Mouse (Mus musculus) liver, postnatal 0 days (tissue): ENCODE results near the gene Trim28. TPM values are rescaled to one million over a fixed set of nuclear protein-coding genes. Genes with fewer than 3 reads are reported as not detected.
A peak's percentile ranks its signal among the peaks of the same experiment; 100 is the strongest.

Experiments used
- ATAC-seq: fragments of 200-750 bp; cut with Nextera tagmentation; 2 replicates; pipeline ENCODE4 v1.8.0; 2017; ENCODE audit warnings: mild to moderate bottlenecking, moderate library complexity
- DNase-seq: peaks from one replicate; pipeline ENCODE4 v3.0.0-alpha.2; 2016
- H3K27ac ChIP-seq: fragments of 300-500 bp; sonication (generic); 2 replicates; pipeline ENCODE4 v1.5.1; 2014; ENCODE audit warnings: antibody characterized with exemption, moderate library complexity, mild to moderate bottlenecking, low read depth
- H3K27me3 ChIP-seq: fragments of 300-500 bp; sonication (generic); 2 replicates; pipeline ENCODE4 v1.6.1; 2014; ENCODE audit warnings: low read length, control low read depth, mixed read lengths; ENCODE audit not compliant: insufficient read depth
- H3K36me3 ChIP-seq: fragments of 300-500 bp; sonication (generic); replicated peaks from 2 replicates; pipeline ENCODE4 v1.6.1; 2014; ENCODE audit warnings: mild to moderate bottlenecking, control low read depth, low read length, moderate library complexity, mixed read lengths; ENCODE audit not compliant: insufficient read depth
- H3K4me1 ChIP-seq: fragments of 300-500 bp; sonication (generic); 2 replicates; pipeline ENCODE4 v1.6.1; 2014; ENCODE audit warnings: antibody characterized with exemption, mild to moderate bottlenecking, control low read depth; ENCODE audit not compliant: insufficient read depth
- H3K4me2 ChIP-seq: fragments of 300-500 bp; sonication (generic); 2 replicates; pipeline ENCODE4 v1.6.1; 2014; ENCODE audit warnings: low read depth, mild to moderate bottlenecking, low read length, moderate library complexity, mixed read lengths
- H3K4me3 ChIP-seq: fragments of 300-500 bp; sonication (generic); 2 replicates; pipeline ENCODE4 v1.5.1; 2014; ENCODE audit warnings: low read depth, low read length
- H3K9ac ChIP-seq: fragments of 300-500 bp; sonication (generic); replicated peaks from 2 replicates; pipeline ENCODE4 v1.6.1; 2014; ENCODE audit warnings: mild to moderate bottlenecking, moderate library complexity
- H3K9me3 ChIP-seq: fragments of 300-500 bp; sonication (generic); 2 replicates; pipeline ENCODE4 v1.6.1; 2016; ENCODE audit warnings: mild to moderate bottlenecking, control low read depth, low read length, mixed read lengths
- CTCF ChIP-seq: sonication (generic); IDR thresholded peaks from 2 replicates; pipeline ENCODE4 v1.5.1; 2016; ENCODE audit warnings: antibody characterized with exemption, low read depth
- EP300 ChIP-seq: IDR thresholded peaks from 2 replicates; pipeline ENCODE4 v1.6.1; 2016; ENCODE audit warnings: antibody characterized with exemption, low read depth, mild to moderate bottlenecking
- WGBS: fragments of 180-500 bp; shearing (Covaris S2); extraction: QIAGEN DNeasy Blood & Tissue Kit; methylation state at CpG from one replicate; pipeline ENCODE4 v1.1.7; 2014; ENCODE audit not compliant: insufficient replicate concordance; 5-methylcytosine and 5-hydroxymethylcytosine counted together
- polyA plus RNA-seq: library from polyadenylated mRNA; unstranded; fragments of >200 nt; fragmentation: Nextera tagmentation; extraction: Ambion mirVana; gene quantifications from 2 replicates; pipeline ENCODE4 v1.2.1, GENCODE M21; 2015

The Trim28 gene
- polyA plus RNA-seq, 1 experiment from 2014 or later, result 56.0 TPM

DNA sequence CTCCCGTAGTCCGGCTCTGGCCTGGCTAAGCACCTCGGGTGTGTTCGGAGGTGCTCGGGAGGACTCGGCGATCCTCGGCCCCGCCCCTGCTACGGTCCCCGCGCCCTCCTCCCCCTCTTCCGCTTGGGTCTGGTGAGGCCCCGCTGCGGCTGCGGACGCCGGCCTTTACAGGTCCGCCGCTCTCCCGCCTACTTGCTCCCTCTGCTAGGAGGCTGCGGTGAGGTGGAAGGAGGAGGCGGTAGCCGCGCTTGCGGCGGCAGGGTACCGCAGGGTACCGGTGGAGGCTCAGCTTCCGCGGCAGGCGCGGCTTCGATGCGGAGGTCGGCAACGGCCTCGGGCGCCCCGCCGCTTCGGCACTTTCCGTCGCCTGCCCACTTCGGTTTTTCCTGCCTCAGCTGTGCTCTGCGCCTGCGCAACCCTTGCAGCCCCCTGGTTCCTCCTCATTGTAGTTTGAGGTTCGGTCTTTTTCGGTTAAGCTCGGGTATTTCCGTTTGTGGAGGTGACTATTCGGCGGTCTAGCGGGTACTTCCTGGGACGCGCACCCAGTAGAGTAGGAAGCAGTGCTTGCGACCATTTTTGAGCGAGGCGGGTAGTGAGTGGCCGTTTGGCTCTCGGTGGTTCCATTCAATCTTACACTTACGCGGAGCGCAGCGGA lies 39.1 kb downstream of the Trim28 start, which contains the start of gene Ube2m:
TSS of gene Ube2m (minus strand) at position 375 of the 655 bp plus-strand sequence.
- Histone ChIP-seq H3K9ac (peak within 1 kb of the TSS; percentile 100), H3K4me3 (peak within 1 kb of the TSS; percentile 85), H3K36me3 (peaks cover 18% of the 10 kb centered on the region), H3K27me3 (peaks cover 4% of the 10 kb centered on the region; the same call in 1 of the 2 replicates), H3K4me2 (peak within 1 kb of the TSS; percentile 85), H3K4me1 (peaks cover 39% of the 10 kb centered on the region), H3K27ac (peak within 1 kb of the TSS; percentile 100), H3K9me3 (no peaks in the 10 kb centered on the region)
- DNase-seq (peak; percentile 96), ATAC-seq (peak; percentile 92)
- WGBS, result under 1% methylated on average over 62 of the region's 65 CpGs
- no peak for TF ChIP-seq EP300
- no peak for TF ChIP-seq CTCF

DNA sequence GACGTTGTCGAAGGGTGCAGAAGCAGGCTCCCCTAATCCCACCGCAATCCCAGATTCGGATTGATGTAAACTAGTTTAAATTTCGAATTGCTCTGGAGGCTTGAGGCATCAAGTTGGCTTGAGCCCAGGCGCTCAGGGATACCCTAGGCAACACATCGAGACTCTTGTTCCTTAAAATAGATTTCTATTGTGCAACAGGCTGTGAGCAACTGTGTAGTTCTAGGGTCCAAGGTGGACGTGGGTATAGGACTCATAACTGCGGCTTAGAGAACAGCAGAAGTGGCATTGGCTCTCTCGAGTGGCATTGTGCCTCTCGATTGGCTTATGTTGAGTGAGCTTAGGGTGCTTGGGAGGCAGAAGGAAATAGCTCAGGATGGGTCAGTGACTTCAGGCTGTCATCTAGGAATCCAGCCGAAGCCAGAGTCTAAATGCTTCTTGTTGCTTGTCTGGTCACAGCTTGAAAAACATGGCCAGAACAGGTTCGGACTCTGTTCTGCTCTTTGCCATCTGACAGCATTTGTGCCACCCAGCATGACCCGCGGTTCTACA lies 39.8 kb downstream of the Trim28 start:
- H3K9ac ChIP-seq, result peak overlapping the region; percentile 100
- WGBS, result 12% methylated on average over 15 of the region's 15 CpGs
- no peak for TF ChIP-seq CTCF
- TF ChIP-seq EP300, result no peak
- peak overlapping the region; percentile 85 for H3K4me3 ChIP-seq
- H3K27me3 ChIP-seq, result peaks cover 11% of the 10 kb centered on the region
- H3K36me3 ChIP-seq, result peaks cover 15% of the 10 kb centered on the region
- H3K9me3 ChIP-seq, result no peaks in the 10 kb centered on the region
- H3K4me1 ChIP-seq, result peaks cover 39% of the 10 kb centered on the region
- DNase-seq (no peak), ATAC-seq (no peak)
- H3K4me2 ChIP-seq, result peak overlapping the region; percentile 85
- H3K27ac ChIP-seq, result peak overlapping the region; percentile 100

DNA sequence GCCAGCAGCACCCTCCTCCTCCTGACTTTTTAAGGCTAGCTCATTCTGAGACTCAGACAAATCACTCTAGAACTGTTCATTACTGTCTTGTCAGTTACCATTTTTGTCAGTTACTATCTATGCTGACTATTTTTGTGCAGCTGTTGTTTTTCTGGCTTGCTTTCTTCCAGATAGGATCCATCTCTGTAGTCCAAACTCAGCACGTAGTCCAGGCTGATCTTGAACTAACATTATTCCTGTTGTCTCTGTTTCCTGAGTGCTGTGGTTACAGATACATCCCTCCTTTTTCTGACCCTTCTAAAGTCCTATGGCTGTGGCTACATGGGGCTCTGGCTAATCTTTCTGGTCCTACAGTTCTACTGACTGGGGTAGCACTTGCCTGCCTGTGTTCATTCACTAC lies 40.3 kb downstream of the Trim28 start:
- TF ChIP-seq EP300 (no peak), CTCF (no peak)
- Histone ChIP-seq H3K4me1 (peaks cover 39% of the 10 kb centered on the region), H3K36me3 (peaks cover 15% of the 10 kb centered on the region), H3K4me3 (peak overlapping the region; percentile 85), H3K27ac (peak overlapping the region; percentile 100), H3K9me3 (no peaks in the 10 kb centered on the region), H3K9ac (peak overlapping the region; percentile 100; the same call in 1 of the 2 replicates), H3K27me3 (peaks cover 16% of the 10 kb centered on the region), H3K4me2 (peak overlapping the region; percentile 85)
- WGBS, result 42% methylated on average over 1 of the region's 1 CpGs
- ATAC-seq (no peak), DNase-seq (no peak)

DNA sequence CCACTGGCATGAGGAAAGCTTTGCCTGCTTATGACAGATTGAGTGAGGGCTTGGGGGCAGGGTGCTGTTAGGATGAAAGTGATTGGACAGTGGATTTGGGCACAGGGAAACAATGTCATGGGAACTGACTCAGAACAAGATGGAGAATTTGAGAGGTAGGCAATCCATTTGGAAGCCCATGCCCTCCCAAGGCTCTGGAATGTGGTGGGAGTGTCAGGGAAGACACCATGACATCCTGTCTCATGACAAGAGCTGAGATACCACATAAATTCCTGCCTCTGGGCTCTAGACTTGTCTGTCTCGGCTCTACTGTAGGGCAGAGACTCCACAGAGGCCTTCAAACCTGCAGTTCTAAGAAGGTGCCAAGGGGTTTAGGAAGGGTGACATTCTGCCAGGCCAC lies 42.3 kb downstream of the Trim28 start:
- Histone ChIP-seq H3K27ac (no peak overlapping the region), H3K4me3 (no peak overlapping the region), H3K9ac (no peak overlapping the region), H3K4me2 (no peak overlapping the region), H3K4me1 (peaks cover 28% of the 10 kb centered on the region), H3K9me3 (no peaks in the 10 kb centered on the region), H3K36me3 (peaks cover 3% of the 10 kb centered on the region; the same call in 1 of the 2 replicates), H3K27me3 (peaks cover 27% of the 10 kb centered on the region)
- TF ChIP-seq EP300, result no peak
- no peak for TF ChIP-seq CTCF
- ATAC-seq (no peak), DNase-seq (no peak)
- WGBS, result 85% methylated on average over 1 of the region's 1 CpGs

DNA sequence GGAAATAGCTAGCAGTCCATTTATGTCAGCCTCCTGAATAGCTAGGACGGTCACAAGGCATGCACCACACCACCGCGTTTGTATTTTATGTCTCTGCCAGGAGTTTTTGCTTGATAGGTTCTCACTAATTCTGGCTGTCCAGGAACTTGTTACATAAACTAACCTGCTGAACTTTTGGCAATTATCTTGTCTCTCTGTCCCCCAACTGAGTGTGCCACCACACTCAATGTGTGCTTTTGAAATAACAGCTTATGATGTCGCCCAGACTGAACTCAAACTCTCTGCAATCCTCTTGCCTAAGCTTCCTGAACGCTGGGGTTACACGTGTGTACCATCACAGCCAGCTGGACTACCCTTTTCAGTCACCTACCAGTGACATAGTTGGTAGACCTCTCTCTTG lies 43.6 kb downstream of the Trim28 start:
- Histone ChIP-seq H3K9me3 (no peaks in the 10 kb centered on the region), H3K27me3 (peaks cover 27% of the 10 kb centered on the region), H3K27ac (no peak overlapping the region), H3K4me1 (peaks cover 20% of the 10 kb centered on the region), H3K4me3 (no peak overlapping the region), H3K36me3 (no peaks in the 10 kb centered on the region), H3K4me2 (no peak overlapping the region), H3K9ac (no peak overlapping the region)
- DNase-seq (no peak), ATAC-seq (no peak)
- TF ChIP-seq CTCF (no peak), EP300 (no peak)
- WGBS, result 72% methylated on average over 6 of the region's 6 CpGs

DNA sequence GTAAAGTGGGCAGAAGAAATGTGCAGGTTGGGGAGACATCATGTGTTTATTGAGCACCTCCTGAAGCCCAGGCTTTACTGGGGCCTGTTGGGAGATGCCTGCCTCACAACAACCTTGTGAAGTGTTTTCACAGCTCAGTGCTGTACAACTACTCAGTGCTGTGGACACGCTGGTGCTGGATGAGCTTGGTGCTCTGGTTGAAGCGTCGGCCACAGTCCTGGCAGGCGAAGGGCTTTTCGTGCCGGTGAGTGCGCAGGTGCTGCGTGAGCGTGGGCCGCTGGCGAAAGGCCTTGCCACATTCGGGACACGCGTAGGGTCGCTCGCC lies 44.2 kb downstream of the Trim28 start:
- Histone ChIP-seq H3K36me3 (no peaks in the 10 kb centered on the region), H3K9ac (no peak overlapping the region), H3K4me2 (peak overlapping the region; percentile 67; the same call in 1 of the 2 replicates), H3K27me3 (peaks cover 27% of the 10 kb centered on the region), H3K4me3 (peak overlapping the region; percentile 43; the same call in 1 of the 2 replicates), H3K27ac (no peak overlapping the region), H3K4me1 (peaks cover 20% of the 10 kb centered on the region), H3K9me3 (no peaks in the 10 kb centered on the region)
- DNase-seq, result no peak
- no peak for ATAC-seq
- TF ChIP-seq CTCF (no peak), EP300 (no peak)
- WGBS, result 61% methylated on average over 16 of the region's 16 CpGs
